Mouse (Mus musculus) CH12.LX (cell line): Measurements from ENCODE around the gene Slc16a3. TPM values are rescaled to one million over a fixed set of nuclear protein-coding genes. Genes with fewer than 3 reads are reported as not detected.

ENCODE experiments used
- DNase-seq: peaks from one replicate; pipeline ENCODE4 v3.0.0-alpha.2; 2013; ENCODE audit errors: extremely low read depth
- H3K27ac ChIP-seq: 2 replicates; pipeline ENCODE4 v1.5.1; 2012; ENCODE audit warnings: low read depth, mild to moderate bottlenecking, control low read depth, moderate library complexity; ENCODE audit not compliant: insufficient read depth
- H3K27me3 ChIP-seq: replicated peaks from 2 replicates; pipeline ENCODE3; 2012; ENCODE audit warnings: inconsistent platforms
- H3K36me3 ChIP-seq, 2 experiments: replicated peaks in 1 of 2; 2 replicates each; pipeline versions ENCODE3 to v1.6.1; 2012; ENCODE audit warnings: inconsistent platforms in 1 of 2, low read length in 1 of 2, mild to moderate bottlenecking in 1 of 2, mixed read lengths in 1 of 2, moderate library complexity in 1 of 2; ENCODE audit not compliant: control insufficient read depth in 1 of 2, insufficient read depth in 1 of 2
- H3K4me1 ChIP-seq, 2 experiments: 2 replicates each; pipeline ENCODE4 v1.6.1; 2012; ENCODE audit warnings: inconsistent platforms in 1 of 2, moderate library complexity in 1 of 2; ENCODE audit not compliant: insufficient read depth in 2 of 2, control insufficient read depth in 1 of 2
- H3K4me2 ChIP-seq: 2 replicates; pipeline ENCODE4 v1.6.1; 2012; ENCODE audit warnings: low read depth, mild to moderate bottlenecking, control low read depth; ENCODE audit not compliant: poor library complexity, insufficient read depth, severe bottlenecking
- H3K4me3 ChIP-seq, 3 experiments: fragments of 150-350 bp in 1 of 3; sonication (generic) in 1 of 3; replicated peaks in 1 of 3; 2 replicates each; pipeline versions ENCODE3 to v1.5.1; 2011 to 2012; ENCODE audit warnings: low read depth in 2 of 3, low read length in 2 of 3, mild to moderate bottlenecking in 2 of 3, moderate library complexity in 2 of 3, control low read depth in 1 of 3, improper control_type of control experiment in 1 of 3, inconsistent platforms in 1 of 3, mixed read lengths in 1 of 3; ENCODE audit not compliant: poor library complexity in 1 of 3
- H3K79me2 ChIP-seq: replicated peaks from 2 replicates; pipeline ENCODE4 v1.6.1; 2012; ENCODE audit warnings: mild to moderate bottlenecking, moderate library complexity; ENCODE audit not compliant: control insufficient read depth, poor library complexity, insufficient read depth, severe bottlenecking; ENCODE audit errors: extremely low read depth
- H3K9ac ChIP-seq: 2 replicates; pipeline ENCODE4 v1.6.1; 2012; ENCODE audit warnings: low read depth, mild to moderate bottlenecking, control low read depth, moderate library complexity; ENCODE audit not compliant: insufficient read depth
- H3K9me3 ChIP-seq: replicated peaks from 2 replicates; pipeline ENCODE3; 2012; ENCODE audit warnings: low read length, inconsistent platforms, mixed read lengths
- BHLHE40 ChIP-seq: IDR thresholded peaks from 2 replicates; pipeline ENCODE4 v1.6.1; 2011; ENCODE audit warnings: mild to moderate bottlenecking, low read depth, low read length, improper control_type of control experiment
- CHD1 ChIP-seq: IDR thresholded peaks from 2 replicates; pipeline ENCODE4 v1.6.1; 2012; ENCODE audit warnings: low read depth, low read length, improper control_type of control experiment, inconsistent platforms
- CTCF ChIP-seq, 2 experiments: IDR thresholded peaks in 1 of 2; conservative IDR thresholded peaks in 1 of 2; 2 replicates each; pipeline ENCODE4 v1.5.1; 2011 to 2012; ENCODE audit warnings: low read depth in 2 of 2, low read length in 2 of 2, improper control_type of control experiment in 1 of 2, inconsistent platforms in 1 of 2, mild to moderate bottlenecking in 1 of 2, moderate library complexity in 1 of 2
- E2F4 ChIP-seq: IDR thresholded peaks from 2 replicates; pipeline ENCODE4 v1.6.1; 2011; ENCODE audit warnings: low read depth, low read length, improper control_type of control experiment; ENCODE audit not compliant: insufficient replicate concordance
- ETS1 ChIP-seq: conservative IDR thresholded peaks from 2 replicates; pipeline ENCODE4 v1.6.1; 2012; ENCODE audit warnings: low read depth, mild to moderate bottlenecking, inconsistent platforms, low read length, improper control_type of control experiment, moderate library complexity
- GABPA ChIP-seq: IDR thresholded peaks from 2 replicates; pipeline ENCODE4 v1.6.1; 2012; ENCODE audit warnings: low read depth, low read length, improper control_type of control experiment, inconsistent platforms; ENCODE audit not compliant: insufficient replicate concordance
- HCFC1 ChIP-seq: IDR thresholded peaks from 2 replicates; pipeline ENCODE4 v1.6.1; 2012; ENCODE audit warnings: low read depth, mild to moderate bottlenecking, inconsistent platforms, low read length, improper control_type of control experiment
- JUN ChIP-seq: IDR thresholded peaks from 2 replicates; pipeline ENCODE4 v1.6.1; 2011; ENCODE audit warnings: low read depth, mild to moderate bottlenecking, low read length, improper control_type of control experiment, moderate library complexity; ENCODE audit not compliant: insufficient read depth
- JUND ChIP-seq: conservative IDR thresholded peaks from 2 replicates; pipeline ENCODE4 v1.6.1; 2011; ENCODE audit warnings: low read depth, low read length, improper control_type of control experiment
- MEF2A ChIP-seq: IDR thresholded peaks from 2 replicates; pipeline ENCODE4 v1.6.1; 2014; ENCODE audit warnings: low read depth, mild to moderate bottlenecking, inconsistent platforms, low read length, improper control_type of control experiment, borderline replicate concordance
- MXI1 ChIP-seq: IDR thresholded peaks from 2 replicates; pipeline ENCODE4 v1.6.1; 2011; ENCODE audit warnings: mild to moderate bottlenecking, low read depth, low read length, improper control_type of control experiment
- MYC ChIP-seq: IDR thresholded peaks from 2 replicates; pipeline ENCODE4 v1.6.1; 2011; ENCODE audit warnings: low read depth, mild to moderate bottlenecking, improper control_type of control experiment, low read length
- NELFE ChIP-seq: IDR thresholded peaks from 2 replicates; pipeline ENCODE4 v1.6.1; 2011; ENCODE audit warnings: low read depth, low read length, improper control_type of control experiment
- NRF1 ChIP-seq: IDR thresholded peaks from 2 replicates; pipeline ENCODE4 v1.6.1; 2014; ENCODE audit warnings: low read depth, mild to moderate bottlenecking, inconsistent platforms, low read length, improper control_type of control experiment, moderate library complexity
- PAX5 ChIP-seq: IDR thresholded peaks from 2 replicates; pipeline ENCODE4 v1.6.1; 2012; ENCODE audit warnings: low read length, inconsistent platforms, mixed read lengths
- POLR2A ChIP-seq: IDR thresholded peaks from 2 replicates; pipeline ENCODE4 v1.6.1; 2011; ENCODE audit warnings: low read depth, mild to moderate bottlenecking, improper control_type of control experiment, low read length
- RAD21 ChIP-seq: IDR thresholded peaks from 2 replicates; pipeline ENCODE4 v1.6.1; 2011; ENCODE audit warnings: low read depth, mild to moderate bottlenecking, low read length, improper control_type of control experiment, moderate library complexity
- RCOR1 ChIP-seq: conservative IDR thresholded peaks from 2 replicates; pipeline ENCODE4 v1.6.1; 2012; ENCODE audit warnings: low read depth, mild to moderate bottlenecking, inconsistent platforms, low read length, improper control_type of control experiment
- SMC3 ChIP-seq: IDR thresholded peaks from 2 replicates; pipeline ENCODE4 v1.6.1; 2011; ENCODE audit warnings: low read depth, low read length, improper control_type of control experiment
- TCF12 ChIP-seq: IDR thresholded peaks from 2 replicates; pipeline ENCODE4 v1.6.1; 2014; ENCODE audit warnings: low read depth, mild to moderate bottlenecking, inconsistent platforms, low read length, improper control_type of control experiment
- UBTF ChIP-seq: IDR thresholded peaks from 2 replicates; pipeline ENCODE4 v1.6.1; 2012; ENCODE audit warnings: low read depth, mild to moderate bottlenecking, inconsistent platforms, low read length, improper control_type of control experiment, moderate library complexity
- USF1 ChIP-seq: IDR thresholded peaks from 2 replicates; pipeline ENCODE4 v1.6.1; 2014; ENCODE audit warnings: low read depth, mild to moderate bottlenecking, inconsistent platforms, low read length, improper control_type of control experiment
- USF2 ChIP-seq: conservative IDR thresholded peaks from 2 replicates; pipeline ENCODE4 v1.6.1; 2011; ENCODE audit warnings: low read depth, low read length, improper control_type of control experiment
- dilution Hi-C: fragments of 300-500 bp; cut with MboI; formaldehyde crosslinking; loops from 2 replicates; pipeline ENCODE4 v1.14.3; 2020; ENCODE audit warnings: low sequenced_read_pairs; ENCODE audit not compliant: extremely low pct_unique_long_range_greater_than_20kb, extremely low pct_ligation_motif_present
- in situ Hi-C: fragments of 300-500 bp; cut with MboI; formaldehyde crosslinking; loops from 3 replicates; pipeline ENCODE4 v1.14.3; 2019; ENCODE audit warnings: low sequenced_read_pairs, low pct_ligation_motif_present, low pct_unique_long_range_greater_than_20kb, mixed read lengths
- polyA plus RNA-seq: library from polyadenylated mRNA; unstranded; fragments of >175 nt; gene quantifications from 2 replicates; pipeline ENCODE4 v1.2.1, GENCODE M21; 2012; ENCODE audit warnings: low read depth; ENCODE audit not compliant: insufficient read length
- total RNA-seq, 2 experiments: library from RNA; depleted of rRNA; stranded (reverse); fragments of 300-350 nt in 1 of 2; fragments of >200 nt in 1 of 2; gene quantifications; 2 replicates each; pipeline ENCODE4 v1.2.3; 2012 to 2014

Slc16a3 gene
- total and polyA plus RNA-seq, 3 experiments = 9.7 to 388 (median 130) TPM

DNA sequence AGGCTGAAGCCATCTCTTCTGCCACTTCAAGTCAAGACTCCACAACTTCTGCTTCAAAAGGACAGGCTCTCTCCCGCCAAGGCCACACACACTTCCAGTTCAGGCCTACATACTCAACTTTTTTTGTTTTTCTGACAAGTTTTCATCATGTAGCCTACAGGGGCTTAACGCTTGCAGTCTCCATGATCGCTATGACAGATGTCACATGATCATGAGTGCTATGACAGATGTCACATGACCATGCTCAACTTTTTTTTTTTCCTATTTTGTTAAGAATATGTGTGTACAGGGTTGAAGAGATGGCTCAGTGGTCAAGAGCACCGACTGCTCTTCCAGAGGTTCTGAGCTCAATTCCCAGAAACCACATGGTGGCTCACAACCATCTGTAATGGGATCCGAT lies 30.5 kb upstream of the Slc16a3 start:
- in situ Hi-C loops (loop anchor here (5.0 kb wide), 2 partner anchors 35 to 120 kb away; partner anchors contain the start of gene Cd7), dilution Hi-C loops (no loop called here)
- no peak overlapping the region for H3K9ac ChIP-seq
- H3K79me2 ChIP-seq = no peaks in the 10 kb centered on the region
- peaks cover 30 to 66% of the 10 kb centered on the region in 2 experiments for H3K36me3 ChIP-seq
- DNase-seq = no peak
- H3K4me1 ChIP-seq = peaks cover 2 to 7% of the 10 kb centered on the region in 2 experiments; a peak in 3 of 4 replicates
- no peak overlapping the region for H3K4me3 ChIP-seq
- TF ChIP-seq MXI1 = no peak
- TF ChIP-seq USF1 = peak; percentile 24
- TF ChIP-seq PAX5 = no peak
- TF ChIP-seq USF2 = peak; percentile 51
- H3K4me2 ChIP-seq = no peak overlapping the region
- H3K9me3 ChIP-seq = no peaks in the 10 kb centered on the region
- H3K27me3 ChIP-seq = no peaks in the 10 kb centered on the region
- H3K27ac ChIP-seq = no peak overlapping the region

DNA sequence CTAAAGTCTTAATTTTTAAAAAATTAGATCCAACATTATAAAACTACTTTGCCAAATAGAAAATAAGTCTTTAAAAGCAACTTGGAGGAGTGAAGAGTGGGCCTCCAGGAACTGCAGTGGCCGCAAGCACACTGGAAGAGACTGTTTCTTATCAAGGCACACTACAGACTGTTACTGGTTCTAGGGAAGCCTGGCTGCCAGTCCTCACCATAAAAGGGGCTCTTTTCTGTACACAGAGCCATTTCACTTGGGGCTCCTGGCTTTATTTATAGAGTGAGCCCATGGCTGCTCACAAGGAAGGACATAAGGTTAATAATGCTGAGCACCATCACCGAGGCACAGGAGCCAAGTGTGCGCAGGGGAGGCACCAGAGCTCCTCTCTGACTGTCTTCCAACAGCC lies 25.8 kb upstream of the Slc16a3 start:
- H3K4me3 ChIP-seq = no peak overlapping the region
- dilution Hi-C loops (no loop called here), in situ Hi-C loops (no loop called here)
- H3K9me3 ChIP-seq = no peaks in the 10 kb centered on the region
- TF ChIP-seq JUN (no peak), ETS1 (no peak), JUND (no peak), NELFE (no peak)
- H3K36me3 ChIP-seq = peaks cover 43 to 81% of the 10 kb centered on the region in 2 experiments
- H3K4me2 ChIP-seq = no peak overlapping the region
- no peaks in the 10 kb centered on the region for H3K27me3 ChIP-seq
- no peaks in the 10 kb centered on the region for H3K79me2 ChIP-seq
- no peaks in the 10 kb centered on the region for H3K4me1 ChIP-seq
- H3K9ac ChIP-seq = no peak overlapping the region
- no peak overlapping the region for H3K27ac ChIP-seq
- no peak for DNase-seq

DNA sequence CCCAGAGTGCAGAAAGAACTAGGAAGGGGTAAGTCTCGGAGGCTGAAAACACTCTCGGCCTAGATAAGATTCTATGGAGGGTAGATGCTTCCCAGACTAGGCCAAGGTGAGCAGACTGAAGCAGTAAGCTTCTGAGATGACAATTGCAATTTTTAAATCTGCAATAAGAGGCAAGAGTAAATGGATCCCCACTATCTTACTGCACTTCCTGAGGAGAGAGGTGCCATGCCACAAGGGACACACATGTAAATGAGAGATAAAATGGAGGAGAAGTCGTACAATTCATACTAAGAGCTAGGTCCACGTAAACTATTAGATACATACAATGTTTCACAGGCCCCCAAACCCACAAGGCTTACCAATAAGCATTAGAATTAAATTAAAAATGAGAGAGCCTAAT lies 19.8 kb upstream of the Slc16a3 start:
- H3K9ac ChIP-seq = no peak overlapping the region
- no peaks in the 10 kb centered on the region for H3K79me2 ChIP-seq
- H3K27me3 ChIP-seq = no peaks in the 10 kb centered on the region
- no peak overlapping the region for H3K27ac ChIP-seq
- dilution Hi-C loops (no loop called here), in situ Hi-C loops (no loop called here)
- TF ChIP-seq GABPA (no peak), HCFC1 (no peak), PAX5 (no peak), USF1 (no peak), UBTF (no peak), RAD21 (no peak), MYC (no peak), RCOR1 (no peak), BHLHE40 (no peak), JUND (no peak), NRF1 (no peak), SMC3 (no peak), POLR2A (no peak), TCF12 (no peak), E2F4 (no peak), MEF2A (no peak), MXI1 (no peak), CHD1 (no peak), ETS1 (no peak), CTCF (conservative IDR thresholded peaks at IDR 0.05 in 1 of 2, IDR thresholded peaks at IDR 0.05 in 1 of 2; ENCODE audit: low read depth in 2 of 2, low read length in 2 of 2) (no peak)
- DNase-seq = no peak
- H3K36me3 ChIP-seq = peaks cover 11 to 66% of the 10 kb centered on the region in 2 experiments
- peaks cover 13% of the 10 kb centered on the region for H3K9me3 ChIP-seq
- peaks cover 5 to 11% of the 10 kb centered on the region in 2 experiments; a peak in 3 of 4 replicates for H3K4me1 ChIP-seq
- H3K4me3 ChIP-seq = no peak overlapping the region
- no peak overlapping the region for H3K4me2 ChIP-seq
